Mouse (Mus musculus) kidney, embryonic 15.5 days (tissue): ENCODE data around the gene Sash1. TPM values are rescaled to one million over a fixed set of nuclear protein-coding genes. Genes with fewer than 3 reads are reported as not detected.
"Not testable (repeated sequence)": the region's sequence is repeated elsewhere in the genome, so short reads cannot be mapped to it uniquely, and the experiment has no call there.

Source experiments
- ATAC-seq: fragments of 200-750 bp; cut with Nextera tagmentation; replicated peaks from 2 replicates; pipeline ENCODE4 v1.8.0; 2017; ENCODE audit warnings: moderate TSS enrichment; ENCODE audit not compliant: low FRiP score
- H3K27ac ChIP-seq: fragments of 300-500 bp; sonication (generic); 2 replicates; pipeline ENCODE4 v1.5.1; 2015; ENCODE audit warnings: mild to moderate bottlenecking, inconsistent platforms
- H3K27me3 ChIP-seq: fragments of 300-500 bp; sonication (generic); 2 replicates; pipeline ENCODE4 v1.6.1; 2015; ENCODE audit warnings: inconsistent platforms
- H3K36me3 ChIP-seq: fragments of 300-500 bp; sonication (generic); 2 replicates; pipeline ENCODE4 v1.6.1; 2015; ENCODE audit warnings: inconsistent platforms
- H3K4me1 ChIP-seq: fragments of 300-500 bp; sonication (generic); 2 replicates; pipeline ENCODE4 v1.6.1; 2015; ENCODE audit warnings: inconsistent platforms
- H3K4me2 ChIP-seq: fragments of 300-500 bp; sonication (generic); 2 replicates; pipeline ENCODE4 v1.6.1; 2015; ENCODE audit warnings: moderate library complexity, mild to moderate bottlenecking, inconsistent platforms
- H3K4me3 ChIP-seq: fragments of 300-500 bp; sonication (generic); replicated peaks from 2 replicates; pipeline ENCODE4 v1.5.1; 2015; ENCODE audit warnings: mild to moderate bottlenecking, inconsistent platforms
- H3K9ac ChIP-seq: fragments of 300-500 bp; sonication (generic); 2 replicates; pipeline ENCODE4 v1.6.1; 2015; ENCODE audit warnings: mild to moderate bottlenecking, inconsistent platforms
- H3K9me3 ChIP-seq: fragments of 300-500 bp; sonication (generic); replicated peaks from 2 replicates; pipeline ENCODE4 v1.6.1; 2016; ENCODE audit warnings: inconsistent platforms
- WGBS: fragments of 180-500 bp; shearing (Covaris S2); methylation state at CpG from one replicate; pipeline ENCODE4 v1.1.7; 2015; ENCODE audit warnings: mixed read lengths; 5-methylcytosine and 5-hydroxymethylcytosine counted together
- polyA plus RNA-seq: library from polyadenylated mRNA; unstranded; fragments of >200 nt; fragmentation: Nextera tagmentation; extraction: Ambion mirVana; gene quantifications from 2 replicates; pipeline ENCODE4 v1.2.1, GENCODE M21; 2015

Sash1 gene
- polyA plus RNA-seq, 1 experiment from 2014 or later, result 5.7 TPM

- Histone ChIP-seq H3K4me3 (no peak overlapping the region), H3K27me3 (no peaks in the 10 kb centered on the region), H3K9ac (no peak overlapping the region), H3K4me1 (no peaks in the 10 kb centered on the region), H3K4me2 (no peak overlapping the region), H3K27ac (no peak overlapping the region), H3K36me3 (peaks cover 80% of the 10 kb centered on the region), H3K9me3 (no peaks in the 10 kb centered on the region)
- no peak; the same call in 1 of the 2 replicates for ATAC-seq
- WGBS, result 70% methylated on average over 9 of the region's 9 CpGs
These were observed 144.4 kb downstream of the Sash1 start for GRCm38 (mm10) chr10:8741505-8741904.

GRCm38 (mm10) chr10:8740797-8741196 lies 145.1 kb downstream of the Sash1 start:
- 85% methylated on average over 5 of the region's 5 CpGs for WGBS

GRCm38 (mm10) chr10:8729387-8730337 lies 156.2 kb downstream of the Sash1 start:
- H3K9ac ChIP-seq, result no peak overlapping the region
- ATAC-seq, result no peak
- H3K4me3 ChIP-seq, result no peak overlapping the region
- 95% methylated on average over 34 of the region's 34 CpGs for WGBS
- no peak overlapping the region for H3K4me2 ChIP-seq
- no peaks in the 10 kb centered on the region for H3K27me3 ChIP-seq
- peaks cover 97% of the 10 kb centered on the region for H3K36me3 ChIP-seq
- no peaks in the 10 kb centered on the region for H3K4me1 ChIP-seq
- H3K9me3 ChIP-seq, result no peaks in the 10 kb centered on the region
- H3K27ac ChIP-seq, result no peak overlapping the region

More at GRCm38 (mm10) chr10:8740797-8741196, 145.1 kb downstream of the Sash1 start:
- H3K36me3 ChIP-seq, result peaks cover 86% of the 10 kb centered on the region
- no peaks in the 10 kb centered on the region for H3K9me3 ChIP-seq
- ATAC-seq, result no peak
- H3K27me3 ChIP-seq, result no peaks in the 10 kb centered on the region
- no peak overlapping the region for H3K9ac ChIP-seq
- H3K4me2 ChIP-seq, result no peak overlapping the region
- H3K27ac ChIP-seq, result no peak overlapping the region
- H3K4me1 ChIP-seq, result no peaks in the 10 kb centered on the region
- no peak overlapping the region for H3K4me3 ChIP-seq

DNA sequence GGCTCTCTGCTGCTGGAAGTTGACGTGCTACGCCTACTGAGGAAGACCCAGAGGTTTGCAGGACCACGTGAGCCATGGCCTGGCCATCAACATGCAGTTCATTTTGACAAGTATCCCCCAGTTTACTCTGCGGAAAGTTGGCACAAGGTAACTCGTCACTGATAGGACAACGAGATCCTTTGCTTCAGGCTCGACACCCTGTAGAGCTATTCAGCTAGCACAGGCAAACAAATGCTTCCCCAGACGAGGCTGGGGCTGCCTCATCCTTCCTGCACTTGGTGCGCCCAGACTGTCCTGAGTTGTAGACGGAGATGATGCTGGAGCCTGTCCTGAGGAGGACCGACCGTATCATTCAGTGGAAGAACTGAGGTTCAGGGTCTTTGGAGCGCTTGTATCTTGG lies 166.5 kb downstream of the Sash1 start:
- 73% methylated on average over 13 of the region's 13 CpGs for WGBS
- H3K4me3 ChIP-seq, result no peak overlapping the region
- no peak overlapping the region for H3K27ac ChIP-seq
- H3K27me3 ChIP-seq, result no peaks in the 10 kb centered on the region
- no peak overlapping the region for H3K9ac ChIP-seq
- H3K4me1 ChIP-seq, result peaks cover 3% of the 10 kb centered on the region; the same call in 1 of the 2 replicates
- H3K4me2 ChIP-seq, result no peak overlapping the region
- peaks cover 22% of the 10 kb centered on the region; the same call in 1 of the 2 replicates for H3K36me3 ChIP-seq
- ATAC-seq, result no peak
- no peaks in the 10 kb centered on the region for H3K9me3 ChIP-seq

DNA sequence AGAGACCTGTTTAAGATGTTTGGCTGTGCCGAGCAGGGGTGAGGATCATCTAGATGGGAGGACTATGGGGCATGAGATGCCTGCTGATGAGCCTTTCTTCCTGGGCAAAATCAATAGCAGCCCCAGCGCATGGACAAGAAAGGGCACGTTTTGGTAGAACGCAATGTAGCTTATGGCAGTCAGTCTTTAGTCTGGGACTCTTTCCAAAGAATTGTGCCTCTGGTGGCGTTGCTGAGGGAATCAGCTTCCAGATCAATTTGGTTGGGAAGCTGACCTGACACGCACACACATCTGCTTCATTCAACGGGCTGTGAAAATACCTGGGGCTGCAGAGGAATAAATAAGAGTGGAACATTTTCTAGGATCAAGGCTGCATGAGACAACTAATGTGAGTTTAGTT lies 167.0 kb downstream of the Sash1 start:
- H3K9me3 ChIP-seq, result no peaks in the 10 kb centered on the region
- peaks cover 3% of the 10 kb centered on the region; the same call in 1 of the 2 replicates for H3K4me1 ChIP-seq
- H3K4me2 ChIP-seq, result no peak overlapping the region
- no peak for ATAC-seq
- no peak overlapping the region for H3K9ac ChIP-seq
- H3K27ac ChIP-seq, result no peak overlapping the region
- no peak overlapping the region for H3K4me3 ChIP-seq
- 83% methylated on average over 7 of the region's 7 CpGs for WGBS
- no peaks in the 10 kb centered on the region for H3K27me3 ChIP-seq
- H3K36me3 ChIP-seq, result peaks cover 19% of the 10 kb centered on the region; the same call in 1 of the 2 replicates

- no peak for ATAC-seq
- H3K4me3 ChIP-seq, result no peak overlapping the region
- 83% methylated on average over 5 of the region's 5 CpGs for WGBS
- no peak overlapping the region for H3K4me2 ChIP-seq
- H3K27ac ChIP-seq, result no peak overlapping the region
- no peaks in the 10 kb centered on the region for H3K9me3 ChIP-seq
- peaks cover 7% of the 10 kb centered on the region; the same call in 1 of the 2 replicates for H3K36me3 ChIP-seq
- peaks cover 3% of the 10 kb centered on the region; the same call in 1 of the 2 replicates for H3K4me1 ChIP-seq
- H3K9ac ChIP-seq, result no peak overlapping the region
- H3K27me3 ChIP-seq, result no peaks in the 10 kb centered on the region
These were observed 168.7 kb downstream of the Sash1 start for GRCm38 (mm10) chr10:8717171-8717570.

GRCm38 (mm10) chr10:8715679-8716284 lies 170.1 kb downstream of the Sash1 start:
- 19% methylated on average over 12 of the region's 12 CpGs for WGBS
- Histone ChIP-seq H3K27me3 (no peaks in the 10 kb centered on the region), H3K4me1 (peaks cover 3% of the 10 kb centered on the region; the same call in 1 of the 2 replicates), H3K4me2 (no peak overlapping the region; the same call in 1 of the 2 replicates), H3K36me3 (0 out of 2 replicates have a peak, but pooled peaks cover under 1% of the 10 kb centered on the region), H3K9me3 (no peaks in the 10 kb centered on the region), H3K9ac (no peak overlapping the region), H3K27ac (no peak overlapping the region), H3K4me3 (no peak overlapping the region)
- 0 out of 2 replicates have a peak, but pooled peaks have one; percentile 49 for ATAC-seq

GRCm38 (mm10) chr10:8696636-8697035 lies 189.2 kb downstream of the Sash1 start:
- not testable (repeated sequence) for H3K36me3 ChIP-seq, H3K27me3 ChIP-seq, ATAC-seq, H3K9ac ChIP-seq, H3K9me3 ChIP-seq, H3K4me3 ChIP-seq, H3K4me2 ChIP-seq, H3K4me1 ChIP-seq, H3K27ac ChIP-seq
- 88% methylated on average over 1 of the region's 1 CpGs for WGBS

- Histone ChIP-seq H3K9me3 (no peaks in the 10 kb centered on the region), H3K36me3 (no peaks in the 10 kb centered on the region), H3K4me1 (no peaks in the 10 kb centered on the region), H3K27me3 (no peaks in the 10 kb centered on the region), H3K9ac (no peak overlapping the region), H3K4me3 (no peak overlapping the region), H3K4me2 (no peak overlapping the region), H3K27ac (no peak overlapping the region)
- no peak for ATAC-seq
- 78% methylated on average over 7 of the region's 7 CpGs for WGBS
These were observed 191.8 kb downstream of the Sash1 start for GRCm38 (mm10) chr10:8693996-8694500.

- no peak overlapping the region for H3K9ac ChIP-seq
- no peaks in the 10 kb centered on the region for H3K36me3 ChIP-seq
- H3K4me3 ChIP-seq, result no peak overlapping the region
- no peaks in the 10 kb centered on the region for H3K9me3 ChIP-seq
- H3K27me3 ChIP-seq, result no peaks in the 10 kb centered on the region
- H3K4me1 ChIP-seq, result no peaks in the 10 kb centered on the region
- no peak overlapping the region for H3K4me2 ChIP-seq
- ATAC-seq, result no peak
- WGBS, result 89% methylated on average over 4 of the region's 4 CpGs
- H3K27ac ChIP-seq, result no peak overlapping the region
These were observed 192.3 kb downstream of the Sash1 start for GRCm38 (mm10) chr10:8693561-8693960.

- Histone ChIP-seq H3K36me3 (no peaks in the 10 kb centered on the region), H3K27ac (no peak overlapping the region), H3K9me3 (no peaks in the 10 kb centered on the region), H3K4me3 (no peak overlapping the region), H3K4me2 (no peak overlapping the region), H3K4me1 (no peaks in the 10 kb centered on the region), H3K9ac (no peak overlapping the region), H3K27me3 (no peaks in the 10 kb centered on the region)
- 83% methylated on average over 2 of the region's 2 CpGs for WGBS
- ATAC-seq, result no peak
These were observed 193.3 kb downstream of the Sash1 start for GRCm38 (mm10) chr10:8692531-8692930.

DNA sequence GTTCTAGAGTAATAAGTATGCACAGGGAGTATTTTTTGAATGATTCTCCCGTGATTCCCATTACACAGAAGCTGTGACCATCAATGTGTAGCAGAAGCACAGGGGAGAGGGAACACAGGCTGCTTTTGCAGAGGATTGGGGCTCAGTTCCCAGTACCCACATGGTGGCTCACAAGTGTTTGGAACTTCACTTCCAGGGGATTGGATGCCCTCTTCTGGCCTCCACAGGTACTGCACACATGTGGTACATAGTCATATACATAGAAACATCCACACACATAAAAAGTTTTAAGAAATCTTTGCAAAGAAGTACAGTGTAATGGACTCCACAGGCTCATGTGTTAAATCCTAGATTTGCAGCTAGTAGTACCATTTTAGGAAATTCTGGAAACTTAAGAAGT lies 199.7 kb downstream of the Sash1 start:
- Histone ChIP-seq H3K4me2 (no peak overlapping the region), H3K9ac (no peak overlapping the region), H3K9me3 (no peaks in the 10 kb centered on the region), H3K27me3 (no peaks in the 10 kb centered on the region), H3K36me3 (no peaks in the 10 kb centered on the region), H3K27ac (no peak overlapping the region), H3K4me1 (no peaks in the 10 kb centered on the region), H3K4me3 (no peak overlapping the region)
- ATAC-seq, result no peak
- WGBS, result 90% methylated on average over 1 of the region's 1 CpGs
